Mouse (Mus musculus) MEL (cell line): ENCODE measurements around the gene Cryga.

Experiments
- CTCF ChIP-seq, 3 experiments: IDR thresholded peaks in 2 of 3; conservative IDR thresholded peaks in 1 of 3; 2 replicates each; pipeline ENCODE4 v1.5.1; 2011 to 2012; ENCODE audit warnings: low read length in 3 of 3, low read depth in 2 of 3, mild to moderate bottlenecking in 2 of 3, improper control_type of control experiment in 1 of 3, inconsistent platforms in 1 of 3, mixed read lengths in 1 of 3, moderate library complexity in 1 of 3; ENCODE audit not compliant: control insufficient read depth in 1 of 3, insufficient read depth in 1 of 3, poor library complexity in 1 of 3, severe bottlenecking in 1 of 3
- EP300 ChIP-seq, 2 experiments: IDR thresholded peaks; 2 replicates each; pipeline ENCODE4 v1.6.1; 2011; ENCODE audit warnings: improper control_type of control experiment in 2 of 2, low read length in 2 of 2, low read depth in 1 of 2, mild to moderate bottlenecking in 1 of 2
- ETS1 ChIP-seq: IDR thresholded peaks from 2 replicates; pipeline ENCODE4 v1.6.1; 2012; ENCODE audit warnings: low read depth, mild to moderate bottlenecking, inconsistent platforms, low read length, improper control_type of control experiment, moderate library complexity
- GATA1 ChIP-seq: IDR thresholded peaks from 2 replicates; pipeline ENCODE4 v1.6.1; 2011; ENCODE audit warnings: low read depth, low read length, improper control_type of control experiment
- HCFC1 ChIP-seq: IDR thresholded peaks from 2 replicates; pipeline ENCODE4 v1.6.1; 2012; ENCODE audit warnings: low read depth, mild to moderate bottlenecking, inconsistent platforms, low read length, improper control_type of control experiment, moderate library complexity
- MAX ChIP-seq: IDR thresholded peaks from 2 replicates; pipeline ENCODE4 v1.6.1; 2011; ENCODE audit warnings: low read length, improper control_type of control experiment
- MYC ChIP-seq: IDR thresholded peaks from 2 replicates; pipeline ENCODE4 v1.6.1; 2011; ENCODE audit warnings: low read depth, mild to moderate bottlenecking, low read length, improper control_type of control experiment, moderate library complexity
- POLR2A ChIP-seq, 2 experiments: IDR thresholded peaks; 2 replicates each; pipeline ENCODE4 v1.6.1; 2011 to 2012; ENCODE audit warnings: low read length in 2 of 2, mild to moderate bottlenecking in 2 of 2, control low read depth in 1 of 2, improper control_type of control experiment in 1 of 2, low read depth in 1 of 2, moderate library complexity in 1 of 2; ENCODE audit not compliant: control insufficient read depth in 1 of 2, insufficient read depth in 1 of 2, poor library complexity in 1 of 2
- POLR2AphosphoS2 ChIP-seq: IDR thresholded peaks from 2 replicates; pipeline ENCODE4 v1.6.1; 2011; ENCODE audit warnings: low read length, improper control_type of control experiment
- TCF12 ChIP-seq: IDR thresholded peaks from 2 replicates; pipeline ENCODE4 v1.6.1; 2014; ENCODE audit warnings: low read depth, mild to moderate bottlenecking, inconsistent platforms, low read length, improper control_type of control experiment, moderate library complexity
- USF2 ChIP-seq, 2 experiments: IDR thresholded peaks; 2 replicates each; pipeline ENCODE4 v1.6.1; 2011 to 2012; ENCODE audit warnings: improper control_type of control experiment in 2 of 2, low read length in 2 of 2, borderline replicate concordance in 1 of 2, inconsistent platforms in 1 of 2, low read depth in 1 of 2, mild to moderate bottlenecking in 1 of 2; ENCODE audit not compliant: insufficient read depth in 1 of 2
- ZC3H11A ChIP-seq: IDR thresholded peaks from 2 replicates; pipeline ENCODE4 v1.6.1; 2012; ENCODE audit warnings: low read depth, mild to moderate bottlenecking, inconsistent platforms, low read length, improper control_type of control experiment
- ZKSCAN1 ChIP-seq: IDR thresholded peaks from 2 replicates; pipeline ENCODE4 v1.6.1; 2012; ENCODE audit warnings: low read depth, mild to moderate bottlenecking, inconsistent platforms, low read length, improper control_type of control experiment, moderate library complexity

- no peak for TF ChIP-seq POLR2A (IDR thresholded peaks at IDR 0.05; ENCODE audit: control insufficient read depth in 1 of 2, insufficient read depth in 1 of 2, low read depth in 1 of 2, low read length in 2 of 2, poor library complexity in 1 of 2)
- TF ChIP-seq MYC: no peak
- no peak; a peak in 1 of 6 replicates for TF ChIP-seq CTCF (IDR thresholded peaks at IDR 0.05 in 2 of 3, conservative IDR thresholded peaks at IDR 0.05 in 1 of 3; ENCODE audit: control insufficient read depth in 1 of 3, insufficient read depth in 1 of 3, low read depth in 2 of 3, low read length in 3 of 3, poor library complexity in 1 of 3, severe bottlenecking in 1 of 3)
- no peak for TF ChIP-seq TCF12
- TF ChIP-seq GATA1: no peak
- TF ChIP-seq MAX: no peak
- TF ChIP-seq ZKSCAN1: no peak
- TF ChIP-seq HCFC1: no peak
- no peak for TF ChIP-seq ZC3H11A
- no peak for TF ChIP-seq EP300 (IDR thresholded peaks at IDR 0.05; ENCODE audit: low read depth in 1 of 2, low read length in 2 of 2)
- TF ChIP-seq POLR2AphosphoS2: no peak
- no peak for TF ChIP-seq USF2 (IDR thresholded peaks at IDR 0.05; ENCODE audit: borderline replicate concordance in 1 of 2, insufficient read depth in 1 of 2, low read depth in 1 of 2, low read length in 2 of 2)
- no peak for TF ChIP-seq ETS1
These were observed 14.4 kb downstream of the Cryga start for GRCm38 (mm10) chr1:65088567-65089356.
